Mouse (Mus musculus) bone marrow, adult 2 months (tissue): ENCODE data around the gene Arfgap1. TPM values are rescaled to one million over a fixed set of nuclear protein-coding genes. Genes with fewer than 3 reads are reported as not detected.

Experiments
- H3K27ac ChIP-seq: fragments of 200-500 bp; 2 replicates; pipeline ENCODE4 v1.5.1; 2012; ENCODE audit warnings: low read depth, mild to moderate bottlenecking, control low read depth, inconsistent platforms, low read length; ENCODE audit not compliant: control insufficient read depth, poor library complexity, insufficient read depth
- H3K4me1 ChIP-seq: fragments of 200-500 bp; 2 replicates; pipeline ENCODE4 v1.6.1; 2011; ENCODE audit warnings: low read length; ENCODE audit not compliant: control insufficient read depth, insufficient read depth
- H3K4me3 ChIP-seq: fragments of 200-500 bp; replicated peaks from 2 replicates; pipeline ENCODE3; 2011; ENCODE audit warnings: mild to moderate bottlenecking, low read depth, low read length, control low read depth; ENCODE audit not compliant: control insufficient read depth
- CTCF ChIP-seq: fragments of 200-500 bp; IDR thresholded peaks from 2 replicates; pipeline ENCODE4 v1.5.1; 2011; ENCODE audit warnings: low read length, control low read depth; ENCODE audit not compliant: control insufficient read depth, insufficient read depth
- POLR2A ChIP-seq: fragments of 200-500 bp; IDR thresholded peaks from 2 replicates; pipeline ENCODE4 v1.6.1; 2011; ENCODE audit warnings: low read depth, mild to moderate bottlenecking, control low read depth, low read length, borderline replicate concordance; ENCODE audit not compliant: control insufficient read depth
- WGBS: fragments of 180-500 bp; shearing (Covaris S2); methylation state at CpG from one replicate; pipeline ENCODE4 v1.1.7; 2018; 5-methylcytosine and 5-hydroxymethylcytosine counted together
- polyA plus RNA-seq: library from polyadenylated mRNA; stranded (reverse); fragments of >200 nt; gene quantifications from 2 replicates; pipeline ENCODE4 v1.2.4, GENCODE M21; 2011; ENCODE audit warnings: low replicate concordance; ENCODE audit not compliant: missing spikeins, insufficient read depth, insufficient read length

The Arfgap1 gene
- polyA plus RNA-seq, 1 experiment: 35.6 TPM

- no peaks in the 10 kb centered on the region for H3K4me1 ChIP-seq
- TF ChIP-seq POLR2A: no peak
- no peak for TF ChIP-seq CTCF
- no peak overlapping the region for H3K27ac ChIP-seq
- H3K4me3 ChIP-seq: no peak overlapping the region
Observed at GRCm38 (mm10) chr2:180940187-180940586, 26.8 kb upstream of the Arfgap1 start.

- TF ChIP-seq CTCF (no peak), POLR2A (no peak)
- Histone ChIP-seq H3K4me3 (no peak overlapping the region), H3K4me1 (no peaks in the 10 kb centered on the region), H3K27ac (no peak overlapping the region)
Observed at GRCm38 (mm10) chr2:180941869-180942268, 25.2 kb upstream of the Arfgap1 start.

- Histone ChIP-seq H3K27ac (no peak overlapping the region), H3K4me1 (no peaks in the 10 kb centered on the region), H3K4me3 (no peak overlapping the region)
- WGBS: 47% methylated on average over 1 of the region's 1 CpGs
- TF ChIP-seq POLR2A (no peak), CTCF (no peak)
Observed at GRCm38 (mm10) chr2:180949947-180950346, 17.1 kb upstream of the Arfgap1 start.

GRCm38 (mm10) chr2:180952731-180953171 lies 14.3 kb upstream of the Arfgap1 start:
- no peaks in the 10 kb centered on the region for H3K4me1 ChIP-seq
- 44% methylated on average over 9 of the region's 9 CpGs for WGBS
- TF ChIP-seq CTCF (no peak), POLR2A (no peak)
- no peak overlapping the region for H3K4me3 ChIP-seq
- H3K27ac ChIP-seq: no peak overlapping the region

- H3K27ac ChIP-seq: no peak overlapping the region
- 60% methylated on average over 2 of the region's 2 CpGs for WGBS
- no peak overlapping the region for H3K4me3 ChIP-seq
- H3K4me1 ChIP-seq: no peaks in the 10 kb centered on the region
- TF ChIP-seq POLR2A (no peak), CTCF (no peak)
Observed at GRCm38 (mm10) chr2:180953638-180954037, 13.4 kb upstream of the Arfgap1 start.

- no peaks in the 10 kb centered on the region for H3K4me1 ChIP-seq
- WGBS: 4% methylated on average over 52 of the region's 52 CpGs
- H3K27ac ChIP-seq: no peak within 1 kb of the TSS
- TF ChIP-seq POLR2A (no peak), CTCF (no peak)
- no peak within 1 kb of the TSS for H3K4me3 ChIP-seq
Observed at GRCm38 (mm10) chr2:180954061-180955047, 12.7 kb upstream of the Arfgap1 start, which contains the start of gene Nkain4. Gene Nkain4, minus strand, starts transcription at chr2:180954699.

- TF ChIP-seq CTCF (no peak), POLR2A (no peak)
- Histone ChIP-seq H3K4me1 (no peaks in the 10 kb centered on the region), H3K27ac (no peak overlapping the region), H3K4me3 (no peak overlapping the region)
- 50% methylated on average over 7 of the region's 7 CpGs for WGBS
Observed at GRCm38 (mm10) chr2:180959605-180960004, 7.4 kb upstream of the Arfgap1 start.

- no peak for TF ChIP-seq CTCF
- TF ChIP-seq POLR2A: no peak
- no peaks in the 10 kb centered on the region for H3K4me1 ChIP-seq
- H3K4me3 ChIP-seq: no peak overlapping the region
- no peak overlapping the region for H3K27ac ChIP-seq
- WGBS: 72% methylated on average over 3 of the region's 3 CpGs
Observed at GRCm38 (mm10) chr2:180960187-180960586, 6.8 kb upstream of the Arfgap1 start.
